Mouse (Mus musculus) midbrain, embryonic 11.5 days (tissue): ENCODE results near the gene Cfap77. TPM values are rescaled to one million over a fixed set of nuclear protein-coding genes. Genes with fewer than 3 reads are reported as not detected.

Source experiments
- ATAC-seq: fragments of 200-750 bp; cut with Nextera tagmentation; 2 replicates; pipeline ENCODE4 v1.8.0; 2017; ENCODE audit warnings: moderate TSS enrichment, moderate library complexity; ENCODE audit not compliant: low FRiP score
- DNase-seq: peaks from one replicate; pipeline ENCODE4 v3.0.0; 2015; ENCODE audit warnings: low spot score; ENCODE audit errors: missing footprints
- H3K27ac ChIP-seq: fragments of 300-500 bp; sonication (generic); 2 replicates; pipeline ENCODE4 v1.5.1; 2014; ENCODE audit warnings: low read depth, low read length
- H3K27me3 ChIP-seq: fragments of 300-500 bp; sonication (generic); 2 replicates; pipeline ENCODE4 v1.6.1; 2014; ENCODE audit warnings: mild to moderate bottlenecking, low read length, moderate library complexity, mixed read lengths; ENCODE audit not compliant: control insufficient read depth, insufficient read depth
- H3K36me3 ChIP-seq: fragments of 300-500 bp; sonication (generic); 2 replicates; pipeline ENCODE4 v1.6.1; 2014; ENCODE audit warnings: mild to moderate bottlenecking, low read length, moderate library complexity, mixed read lengths; ENCODE audit not compliant: control insufficient read depth, insufficient read depth
- H3K4me1 ChIP-seq: fragments of 300-500 bp; sonication (generic); 2 replicates; pipeline ENCODE4 v1.6.1; 2014; ENCODE audit warnings: low read length; ENCODE audit not compliant: control insufficient read depth, insufficient read depth
- H3K4me2 ChIP-seq: fragments of 300-500 bp; sonication (generic); 2 replicates; pipeline ENCODE4 v1.6.1; 2014; ENCODE audit warnings: mild to moderate bottlenecking, moderate library complexity
- H3K4me3 ChIP-seq: fragments of 300-500 bp; sonication (generic); 2 replicates; pipeline ENCODE4 v1.5.1; 2014; ENCODE audit warnings: low read depth, low read length
- H3K9ac ChIP-seq: fragments of 300-500 bp; sonication (generic); 2 replicates; pipeline ENCODE4 v1.6.1; 2014; ENCODE audit warnings: low read length
- H3K9me3 ChIP-seq: fragments of 300-500 bp; sonication (generic); 2 replicates; pipeline ENCODE4 v1.6.1; 2016; ENCODE audit warnings: low read length; ENCODE audit not compliant: control insufficient read depth
- WGBS: fragments of 180-500 bp; shearing (Covaris S2); extraction: QIAGEN DNeasy Blood & Tissue Kit; methylation state at CpG from one replicate; pipeline ENCODE4 v1.1.7; 2014; 5-methylcytosine and 5-hydroxymethylcytosine counted together
- polyA plus RNA-seq: library from polyadenylated mRNA; unstranded; fragments of >200 nt; fragmentation: Nextera tagmentation; extraction: Ambion mirVana; gene quantifications from 2 replicates; pipeline ENCODE4 v1.2.1, GENCODE M21; 2014

The Cfap77 gene
- polyA plus RNA-seq, 1 experiment from 2014 or later = 0.77 TPM

- H3K27me3 ChIP-seq = no peaks in the 10 kb centered on the region
Observed at GRCm38 (mm10) chr2:28968278-28968677, 86.6 kb downstream of the Cfap77 start.

GRCm38 (mm10) chr2:28966151-28966795 is 88.6 kb downstream of the Cfap77 start:
- ATAC-seq = no peak
- no peak for DNase-seq

More at GRCm38 (mm10) chr2:28968278-28968677, 86.6 kb downstream of the Cfap77 start:
- ATAC-seq (no peak), DNase-seq (no peak)
- no peak overlapping the region for H3K9ac ChIP-seq
- H3K27ac ChIP-seq = no peak overlapping the region
- H3K4me1 ChIP-seq = no peaks in the 10 kb centered on the region; the same call in 1 of the 2 replicates
- H3K4me2 ChIP-seq = no peak overlapping the region
- no peaks in the 10 kb centered on the region for H3K9me3 ChIP-seq
- WGBS = 72% methylated on average over 1 of the region's 1 CpGs
- no peaks in the 10 kb centered on the region for H3K36me3 ChIP-seq
- no peak overlapping the region for H3K4me3 ChIP-seq

GRCm38 (mm10) chr2:28963565-28963964 is 91.3 kb downstream of the Cfap77 start:
- Histone ChIP-seq H3K4me1 (no peaks in the 10 kb centered on the region), H3K27ac (no peak overlapping the region), H3K9me3 (no peaks in the 10 kb centered on the region), H3K4me2 (no peak overlapping the region), H3K27me3 (no peaks in the 10 kb centered on the region), H3K36me3 (no peaks in the 10 kb centered on the region), H3K4me3 (no peak overlapping the region), H3K9ac (no peak overlapping the region)
- 90% methylated on average over 6 of the region's 6 CpGs for WGBS
- DNase-seq = no peak
- no peak for ATAC-seq

More at GRCm38 (mm10) chr2:28966151-28966795, 88.6 kb downstream of the Cfap77 start:
- no peak overlapping the region for H3K27ac ChIP-seq
- no peak overlapping the region for H3K9ac ChIP-seq
- H3K9me3 ChIP-seq = no peaks in the 10 kb centered on the region
- H3K4me2 ChIP-seq = no peak overlapping the region
- WGBS = 74% methylated on average over 14 of the region's 14 CpGs
- H3K27me3 ChIP-seq = no peaks in the 10 kb centered on the region
- H3K4me1 ChIP-seq = no peaks in the 10 kb centered on the region
- no peaks in the 10 kb centered on the region for H3K36me3 ChIP-seq
- no peak overlapping the region for H3K4me3 ChIP-seq

GRCm38 (mm10) chr2:28961636-28962035 is 93.2 kb downstream of the Cfap77 start:
- Histone ChIP-seq H3K4me2 (no peak overlapping the region), H3K27me3 (no peaks in the 10 kb centered on the region), H3K27ac (no peak overlapping the region), H3K4me3 (no peak overlapping the region), H3K4me1 (no peaks in the 10 kb centered on the region), H3K9me3 (no peaks in the 10 kb centered on the region), H3K9ac (no peak overlapping the region), H3K36me3 (no peaks in the 10 kb centered on the region)
- DNase-seq (no peak), ATAC-seq (no peak)
- 68% methylated on average over 5 of the region's 5 CpGs for WGBS

- Histone ChIP-seq H3K4me2 (no peak overlapping the region), H3K9ac (no peak overlapping the region), H3K27ac (no peak overlapping the region), H3K4me1 (no peaks in the 10 kb centered on the region), H3K36me3 (no peaks in the 10 kb centered on the region), H3K27me3 (no peaks in the 10 kb centered on the region), H3K4me3 (no peak overlapping the region), H3K9me3 (no peaks in the 10 kb centered on the region)
- DNase-seq (no peak), ATAC-seq (no peak)
- WGBS = 91% methylated on average over 15 of the region's 15 CpGs
Observed at GRCm38 (mm10) chr2:28961024-28961585, 93.8 kb downstream of the Cfap77 start.

- no peak for DNase-seq
Observed at GRCm38 (mm10) chr2:28956874-28957273, 98.0 kb downstream of the Cfap77 start.

GRCm38 (mm10) chr2:28954595-28954994 is 100.3 kb downstream of the Cfap77 start:
- 87% methylated on average over 9 of the region's 9 CpGs for WGBS
- Histone ChIP-seq H3K27ac (no peak overlapping the region), H3K4me1 (no peaks in the 10 kb centered on the region), H3K9ac (no peak overlapping the region), H3K4me2 (no peak overlapping the region), H3K36me3 (no peaks in the 10 kb centered on the region), H3K9me3 (no peaks in the 10 kb centered on the region), H3K4me3 (no peak overlapping the region), H3K27me3 (no peaks in the 10 kb centered on the region)
- DNase-seq (no peak), ATAC-seq (no peak)

More at GRCm38 (mm10) chr2:28956874-28957273, 98.0 kb downstream of the Cfap77 start:
- Histone ChIP-seq H3K9ac (no peak overlapping the region), H3K27me3 (no peaks in the 10 kb centered on the region), H3K36me3 (no peaks in the 10 kb centered on the region), H3K4me2 (no peak overlapping the region), H3K27ac (no peak overlapping the region), H3K4me1 (no peaks in the 10 kb centered on the region), H3K9me3 (no peaks in the 10 kb centered on the region), H3K4me3 (no peak overlapping the region)
- WGBS = 85% methylated on average over 4 of the region's 4 CpGs
- no peak for ATAC-seq

- no peaks in the 10 kb centered on the region for H3K36me3 ChIP-seq
- no peak overlapping the region for H3K4me3 ChIP-seq
- H3K9ac ChIP-seq = no peak overlapping the region
- 47% methylated on average over 8 of the region's 8 CpGs for WGBS
- ATAC-seq = no peak
- H3K4me2 ChIP-seq = no peak overlapping the region
- H3K9me3 ChIP-seq = no peaks in the 10 kb centered on the region
- H3K27me3 ChIP-seq = no peaks in the 10 kb centered on the region
- DNase-seq = no peak
- no peak overlapping the region for H3K27ac ChIP-seq
- H3K4me1 ChIP-seq = no peaks in the 10 kb centered on the region
Observed at GRCm38 (mm10) chr2:28952981-28953380, 101.9 kb downstream of the Cfap77 start.

- Histone ChIP-seq H3K9me3 (no peaks in the 10 kb centered on the region), H3K9ac (no peak overlapping the region), H3K27me3 (no peaks in the 10 kb centered on the region), H3K36me3 (no peaks in the 10 kb centered on the region), H3K4me2 (no peak overlapping the region), H3K27ac (no peak overlapping the region), H3K4me1 (peaks cover 5% of the 10 kb centered on the region), H3K4me3 (no peak overlapping the region)
- no peak for DNase-seq
- 84% methylated on average over 3 of the region's 3 CpGs for WGBS
- ATAC-seq = no peak
Observed at GRCm38 (mm10) chr2:28946312-28946711, 108.6 kb downstream of the Cfap77 start.
